Mouse (Mus musculus): ENCODE measurements at regions not wholly inside any gene's neighbourhood (a gene's known extent, or its start where the extent isn't known, plus 50 kb on each side); places are given as distances from the start of the nearest gene placed in this dataset.

GRCm38 (mm10) chr15:33824826-33825225 is 532.8 kb downstream of the 9430069I07Rik start:
- ATAC-seq (replicated peaks; ENCODE audit: low FRiP score, low TSS enrichment, poor library complexity, severe bottlenecking): no peak

DNA sequence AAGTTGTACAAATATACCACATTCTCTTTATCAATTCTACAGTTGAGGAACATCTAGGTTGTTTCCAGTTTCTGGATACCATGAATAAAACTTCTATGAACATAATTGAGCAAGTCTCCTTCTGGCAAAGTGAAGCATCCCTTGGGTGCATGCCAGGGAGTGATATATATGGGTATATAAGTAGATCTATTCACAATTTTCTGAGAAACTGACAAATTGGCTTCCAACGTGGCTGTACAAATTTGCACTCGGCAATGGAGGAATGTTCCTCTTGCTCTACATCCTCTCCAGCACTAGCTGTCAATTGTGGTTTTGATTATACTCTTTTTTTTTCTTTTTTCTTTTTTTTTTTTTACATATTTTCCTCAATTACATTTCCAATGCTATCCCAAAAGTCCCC is 576.7 kb downstream of the 9430069I07Rik start:
- ATAC-seq (replicated peaks; ENCODE audit: low FRiP score, low TSS enrichment, poor library complexity, severe bottlenecking): no peak

DNA sequence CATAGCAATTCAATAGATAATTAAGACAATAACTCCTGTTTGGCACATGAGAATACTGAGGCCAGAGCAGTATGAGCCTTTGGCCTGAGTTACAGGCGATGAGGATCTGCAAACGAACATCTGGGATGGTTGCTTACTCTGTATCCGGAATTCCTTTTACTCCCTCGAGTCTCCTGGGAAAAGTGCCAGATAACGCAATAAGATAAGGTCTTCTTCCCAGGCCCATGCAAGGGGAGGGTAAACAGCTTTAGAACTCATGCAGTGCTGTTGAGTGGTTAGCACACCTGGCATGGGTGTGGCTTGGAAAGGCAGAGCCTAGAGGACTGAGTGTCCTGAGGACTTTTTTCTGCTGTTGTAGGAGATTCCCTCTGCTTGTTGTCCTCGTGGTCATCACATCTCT is 598.2 kb downstream of the 9430069I07Rik start:
- ATAC-seq (replicated peaks; ENCODE audit: low FRiP score, low TSS enrichment, poor library complexity, severe bottlenecking): no peak

- ATAC-seq (replicated peaks; ENCODE audit: low FRiP score, low TSS enrichment, poor library complexity, severe bottlenecking): no peak
Observed at GRCm38 (mm10) chr15:33758771-33759170, 598.9 kb downstream of the 9430069I07Rik start.

All from megakaryocyte-erythroid progenitor cell, adult 5-6 weeks (primary cell).